Mouse (Mus musculus) limb, embryonic 13.5 days (tissue): ENCODE measurements around the gene Slc29a1. TPM values are rescaled to one million over a fixed set of nuclear protein-coding genes. Genes with fewer than 3 reads are reported as not detected.
"Not testable (repeated sequence)": the region's sequence is repeated elsewhere in the genome, so short reads cannot be mapped to it uniquely, and the experiment has no call there.

Source experiments
- ATAC-seq: fragments of 200-750 bp; cut with Nextera tagmentation; 2 replicates; pipeline ENCODE4 v1.8.0; 2017; ENCODE audit warnings: low read depth, moderate number of reproducible peaks, moderate TSS enrichment; ENCODE audit not compliant: low FRiP score
- H3K27ac ChIP-seq: fragments of 300-500 bp; sonication (generic); 2 replicates; pipeline ENCODE4 v1.5.1; 2015; ENCODE audit warnings: inconsistent platforms, mild to moderate bottlenecking, moderate library complexity
- H3K27me3 ChIP-seq: fragments of 300-500 bp; sonication (generic); 2 replicates; pipeline ENCODE4 v1.6.1; 2015; ENCODE audit warnings: mild to moderate bottlenecking, inconsistent platforms
- H3K36me3 ChIP-seq: fragments of 300-500 bp; sonication (generic); 2 replicates; pipeline ENCODE4 v1.6.1; 2015; ENCODE audit warnings: inconsistent platforms, mild to moderate bottlenecking, moderate library complexity
- H3K4me1 ChIP-seq: fragments of 300-500 bp; sonication (generic); 2 replicates; pipeline ENCODE4 v1.6.1; 2015; ENCODE audit warnings: inconsistent platforms
- H3K4me2 ChIP-seq: fragments of 300-500 bp; sonication (generic); replicated peaks from 2 replicates; pipeline ENCODE4 v1.6.1; 2015; ENCODE audit warnings: inconsistent platforms, mild to moderate bottlenecking, moderate library complexity
- H3K4me3 ChIP-seq: fragments of 300-500 bp; sonication (generic); 2 replicates; pipeline ENCODE4 v1.5.1; 2015; ENCODE audit warnings: moderate library complexity, mild to moderate bottlenecking, inconsistent platforms
- H3K9ac ChIP-seq: fragments of 300-500 bp; sonication (generic); 2 replicates; pipeline ENCODE4 v1.6.1; 2015; ENCODE audit warnings: mild to moderate bottlenecking, inconsistent platforms
- H3K9me3 ChIP-seq: fragments of 300-500 bp; sonication (generic); 2 replicates; pipeline ENCODE4 v1.6.1; 2016; ENCODE audit warnings: inconsistent platforms
- WGBS: fragments of 180-500 bp; shearing (Covaris S2); methylation state at CpG from one replicate; pipeline ENCODE4 v1.1.7; 2015; 5-methylcytosine and 5-hydroxymethylcytosine counted together
- polyA plus RNA-seq: library from polyadenylated mRNA; unstranded; fragments of >200 nt; fragmentation: Nextera tagmentation; extraction: Ambion mirVana; gene quantifications from 2 replicates; pipeline ENCODE4 v1.2.1, GENCODE M21; 2015

The Slc29a1 gene
- polyA plus RNA-seq, 1 experiment from 2014 or later = 83.4 TPM

DNA sequence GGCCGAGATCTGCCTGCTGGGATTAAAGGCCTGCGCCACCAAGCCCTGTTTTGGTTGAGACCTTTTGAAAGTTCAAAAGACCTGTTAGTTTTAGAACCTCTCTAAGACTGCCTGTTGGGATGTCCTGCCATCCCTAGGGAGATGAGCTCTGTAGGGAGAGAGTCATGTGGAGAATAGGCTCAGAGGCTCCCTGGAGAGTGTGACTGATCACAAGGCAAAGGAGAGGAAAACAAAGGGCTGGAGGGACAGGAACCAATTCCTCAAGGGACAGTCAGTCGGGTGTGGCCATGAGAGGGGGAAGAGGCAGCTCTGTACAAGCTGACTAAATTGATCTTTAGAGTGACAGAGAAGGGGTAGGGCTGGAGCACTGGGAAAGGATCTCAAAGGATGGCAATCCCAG is 28.8 kb upstream of the Slc29a1 start:
- Histone ChIP-seq H3K4me1 (peaks cover 5% of the 10 kb centered on the region; the same call in 1 of the 2 replicates), H3K4me2 (no peak overlapping the region), H3K9ac (no peak overlapping the region), H3K27ac (no peak overlapping the region), H3K9me3 (no peaks in the 10 kb centered on the region), H3K4me3 (no peak overlapping the region), H3K27me3 (peaks cover 5% of the 10 kb centered on the region; the same call in 1 of the 2 replicates), H3K36me3 (no peaks in the 10 kb centered on the region)
- WGBS = 42% methylated on average over 3 of the region's 3 CpGs
- no peak for ATAC-seq

DNA sequence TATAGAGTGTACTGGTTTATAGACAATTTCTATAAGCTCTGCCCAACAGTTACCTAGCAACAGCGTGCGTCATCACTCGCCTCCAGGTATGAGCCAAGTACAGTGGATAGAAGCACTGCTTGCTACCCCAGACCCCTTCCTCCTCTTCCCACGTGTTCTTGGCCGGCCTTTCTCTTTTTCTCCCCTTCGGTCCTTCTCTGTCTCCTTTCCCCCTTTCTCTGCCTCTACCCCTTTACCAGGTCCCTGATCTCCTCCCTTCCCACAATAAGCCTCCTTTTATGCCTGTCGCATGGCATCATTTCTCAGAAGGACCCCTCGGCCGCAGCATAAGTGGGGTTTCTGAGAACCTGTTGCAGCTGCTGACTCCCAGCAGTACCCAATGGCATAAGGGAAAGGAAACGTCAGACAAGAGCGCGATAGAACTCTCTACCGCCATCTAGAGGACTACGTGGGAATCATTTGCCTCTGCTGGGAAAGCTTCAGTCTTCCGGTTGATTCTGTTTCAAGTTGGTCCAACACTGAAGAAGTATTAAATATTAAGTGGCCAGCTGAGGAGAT is 27.2 kb upstream of the Slc29a1 start:
- no peak overlapping the region for H3K4me3 ChIP-seq
- WGBS = 27% methylated on average over 15 of the region's 15 CpGs
- no peak overlapping the region for H3K9ac ChIP-seq
- peak overlapping the region; percentile 41 for H3K4me2 ChIP-seq
- no peaks in the 10 kb centered on the region for H3K36me3 ChIP-seq
- no peak; the same call in 1 of the 2 replicates for ATAC-seq
- H3K4me1 ChIP-seq = peaks cover 5% of the 10 kb centered on the region; the same call in 1 of the 2 replicates
- peaks cover 5% of the 10 kb centered on the region; the same call in 1 of the 2 replicates for H3K27me3 ChIP-seq
- no peaks in the 10 kb centered on the region for H3K9me3 ChIP-seq
- no peak overlapping the region for H3K27ac ChIP-seq

DNA sequence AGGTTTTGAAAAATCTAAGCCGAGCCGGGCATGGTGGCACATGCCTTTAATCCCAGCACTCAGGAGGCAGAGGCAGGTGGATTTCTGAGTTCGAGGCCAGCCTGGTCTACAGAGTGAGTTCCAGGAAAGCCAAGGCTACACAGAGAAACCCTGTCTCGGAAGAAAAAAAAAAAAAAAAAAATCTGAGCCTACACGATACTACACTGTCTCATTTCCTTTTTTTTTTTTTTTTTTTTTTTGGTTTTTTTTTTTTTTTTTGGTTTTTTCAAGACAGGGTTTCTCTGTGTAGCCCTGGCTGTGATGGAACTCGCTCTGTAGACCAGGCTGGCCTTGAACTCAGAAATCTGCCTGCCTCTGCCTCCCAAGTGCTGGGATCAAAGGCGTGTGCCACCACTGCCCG is 24.0 kb upstream of the Slc29a1 start:
- not testable (repeated sequence) for H3K27ac ChIP-seq, H3K27me3 ChIP-seq, H3K4me2 ChIP-seq, H3K36me3 ChIP-seq, H3K9ac ChIP-seq, H3K9me3 ChIP-seq, H3K4me3 ChIP-seq, ATAC-seq
- 90% methylated on average over 8 of the region's 8 CpGs for WGBS
- H3K4me1 ChIP-seq = peaks cover 12% of the 10 kb centered on the region

DNA sequence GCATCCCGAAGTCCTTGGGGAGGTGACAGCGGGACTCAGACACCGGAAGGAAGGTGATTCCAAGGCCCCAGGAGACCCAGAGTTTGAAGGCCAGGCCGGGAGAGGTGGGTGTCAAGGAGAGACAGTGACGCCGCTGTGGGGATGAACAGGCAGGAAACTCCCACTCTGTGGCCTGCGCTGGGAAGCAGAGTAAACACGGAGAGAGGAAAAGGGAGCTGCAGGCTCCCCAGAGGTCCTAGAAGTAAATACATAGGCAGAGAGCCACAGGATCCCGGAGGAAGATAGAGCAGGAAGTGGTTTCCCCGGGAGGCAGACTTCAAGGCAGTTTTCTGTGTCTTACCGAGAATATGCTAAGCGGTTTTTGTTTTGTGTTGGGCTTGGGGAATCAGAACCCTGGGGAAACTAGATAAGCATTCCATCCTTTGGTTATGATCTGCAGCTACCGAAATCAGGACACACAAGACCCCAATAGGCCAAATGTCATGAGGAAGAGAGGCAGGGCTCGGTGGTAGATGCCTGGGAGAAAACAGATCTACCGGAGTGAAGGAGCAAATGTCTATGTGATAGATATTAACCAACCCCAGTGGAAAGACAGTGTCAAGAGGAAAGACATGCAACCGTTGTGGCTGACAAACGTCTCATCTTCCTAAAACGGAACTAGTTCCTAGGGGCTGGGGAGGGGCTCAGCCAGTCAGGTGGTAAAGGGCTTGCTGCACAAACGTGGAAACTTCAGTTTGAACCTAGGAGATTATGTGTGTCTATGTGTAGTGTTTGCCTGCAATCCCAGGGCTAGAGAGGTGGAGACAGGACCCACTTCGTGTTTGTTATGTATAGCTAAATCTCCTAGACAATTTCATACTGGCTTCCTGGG is 20.2 kb upstream of the Slc29a1 start:
- Histone ChIP-seq H3K9ac (peak overlapping the region; percentile 61), H3K27me3 (no peaks in the 10 kb centered on the region), H3K4me2 (peak overlapping the region; percentile 54), H3K9me3 (no peaks in the 10 kb centered on the region), H3K27ac (peak overlapping the region; percentile 28; the same call in 1 of the 2 replicates), H3K4me1 (peaks cover 12% of the 10 kb centered on the region), H3K36me3 (no peaks in the 10 kb centered on the region), H3K4me3 (peak overlapping the region; percentile 26)
- ATAC-seq = no peak
- 25% methylated on average over 20 of the region's 20 CpGs for whole genome bisulfite sequencing

DNA sequence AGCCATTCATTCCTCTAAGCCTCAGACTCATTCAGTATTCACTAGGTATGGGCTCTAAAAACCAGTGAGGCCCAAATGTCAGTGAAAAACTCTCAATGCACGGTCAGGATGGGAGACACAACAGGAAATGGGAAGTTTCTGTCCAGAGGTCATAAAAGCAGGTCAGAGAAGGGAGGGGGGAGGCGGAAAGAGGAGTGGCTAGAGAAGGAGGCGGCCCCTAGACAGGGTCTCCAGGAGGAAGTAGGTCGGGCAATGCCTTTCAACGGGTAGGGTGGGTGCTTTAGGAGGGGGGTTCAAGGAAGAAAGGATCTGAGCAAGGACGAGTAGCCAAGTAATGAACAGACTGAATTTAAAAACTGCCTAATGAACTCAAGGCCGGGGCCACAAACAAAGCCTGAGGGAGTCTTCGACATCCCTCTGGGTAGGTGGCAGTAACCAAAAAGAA is 19.6 kb upstream of the Slc29a1 start:
- Histone ChIP-seq H3K27ac (peak overlapping the region; percentile 28; the same call in 1 of the 2 replicates), H3K9ac (peak overlapping the region; percentile 61; the same call in 1 of the 2 replicates), H3K4me1 (peaks cover 12% of the 10 kb centered on the region), H3K9me3 (no peaks in the 10 kb centered on the region), H3K4me3 (peak overlapping the region; percentile 26), H3K27me3 (no peaks in the 10 kb centered on the region), H3K4me2 (peak overlapping the region; percentile 54), H3K36me3 (no peaks in the 10 kb centered on the region)
- ATAC-seq = 0 out of 2 replicates have a peak, but pooled peaks have one; percentile 26
- WGBS = 12% methylated on average over 8 of the region's 8 CpGs

DNA sequence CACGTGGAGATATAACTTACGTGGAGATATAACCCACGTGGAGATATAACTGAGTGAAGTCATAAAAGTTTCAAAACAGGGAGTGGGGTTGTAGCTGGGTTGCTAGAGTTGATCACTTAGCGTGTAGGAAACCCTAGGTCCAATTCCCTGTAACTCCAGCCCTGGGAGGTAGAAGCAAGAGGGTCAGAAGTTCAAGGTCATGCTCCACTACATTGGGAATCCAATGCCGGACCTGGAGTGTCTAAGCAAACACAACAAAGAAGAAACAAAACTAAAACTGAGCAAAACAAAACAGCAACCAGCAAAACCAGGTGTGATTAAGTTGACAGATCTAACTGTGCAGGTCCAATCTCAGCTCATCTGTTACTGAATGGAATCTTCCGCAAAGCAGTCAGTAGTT is 18.2 kb upstream of the Slc29a1 start:
- no peak for ATAC-seq
- Histone ChIP-seq H3K9me3 (no peaks in the 10 kb centered on the region), H3K4me3 (no peak overlapping the region), H3K4me1 (peaks cover 12% of the 10 kb centered on the region), H3K9ac (no peak overlapping the region), H3K27ac (no peak overlapping the region), H3K27me3 (no peaks in the 10 kb centered on the region), H3K4me2 (no peak overlapping the region), H3K36me3 (no peaks in the 10 kb centered on the region)
- 89% methylated on average over 6 of the region's 6 CpGs for WGBS

DNA sequence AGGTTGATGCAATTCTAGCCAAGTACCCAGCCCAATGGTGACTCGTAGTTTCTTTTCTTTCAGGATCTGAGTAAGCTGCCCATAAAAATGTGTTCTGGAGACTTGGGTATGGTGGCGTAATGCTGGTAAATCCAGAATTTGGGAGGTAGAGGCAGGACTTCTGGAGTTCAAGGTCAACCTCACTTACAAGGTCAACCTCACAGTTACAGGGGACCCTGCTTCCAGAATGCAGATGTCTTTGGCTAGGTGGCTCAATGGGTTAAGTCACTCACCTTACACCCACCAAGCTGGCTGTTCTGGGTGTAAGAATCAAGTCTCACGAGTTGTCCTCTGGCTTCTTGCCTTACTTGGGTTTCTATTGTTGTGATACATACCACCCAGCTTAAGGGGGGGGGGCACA is 17.3 kb upstream of the Slc29a1 start:
- Histone ChIP-seq H3K27ac (no peak overlapping the region), H3K27me3 (no peaks in the 10 kb centered on the region), H3K4me3 (no peak overlapping the region), H3K4me2 (no peak overlapping the region), H3K9me3 (no peaks in the 10 kb centered on the region), H3K9ac (no peak overlapping the region), H3K36me3 (no peaks in the 10 kb centered on the region), H3K4me1 (peaks cover 12% of the 10 kb centered on the region)
- WGBS = 74% methylated on average over 3 of the region's 3 CpGs
- no peak for ATAC-seq

DNA sequence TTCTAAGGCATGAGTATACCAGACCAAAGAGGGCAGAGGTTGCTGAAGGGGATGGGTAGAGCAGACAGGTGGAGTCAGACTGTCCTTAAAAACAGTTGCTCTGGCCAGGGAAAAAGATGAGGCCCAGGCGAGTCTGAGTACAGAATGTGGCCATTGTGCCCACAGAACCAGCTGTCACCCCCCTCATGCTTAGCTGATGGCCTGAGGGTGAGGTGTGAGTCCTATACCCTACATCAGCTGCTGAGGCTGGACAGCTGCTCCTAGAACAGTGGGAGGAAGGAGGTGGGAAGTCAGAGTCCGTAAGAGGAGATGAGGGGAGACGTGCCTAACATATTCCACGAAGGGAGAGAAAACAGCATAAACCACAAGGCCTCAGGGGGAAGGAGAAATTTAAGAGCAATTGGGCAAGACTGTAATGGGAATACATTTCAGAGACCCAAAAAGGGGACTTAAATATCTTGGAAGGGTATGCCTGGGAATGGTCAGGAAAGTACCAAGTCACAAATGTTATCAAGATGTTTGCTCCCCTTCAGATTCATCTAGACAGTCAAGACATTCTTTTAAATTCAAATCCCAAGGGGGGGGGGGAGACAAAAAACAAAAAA is 16.7 kb upstream of the Slc29a1 start:
- Histone ChIP-seq H3K9me3 (no peaks in the 10 kb centered on the region), H3K27me3 (no peaks in the 10 kb centered on the region), H3K4me1 (peaks cover 12% of the 10 kb centered on the region), H3K36me3 (no peaks in the 10 kb centered on the region), H3K9ac (no peak overlapping the region), H3K4me3 (no peak overlapping the region), H3K4me2 (no peak overlapping the region), H3K27ac (no peak overlapping the region; the same call in 1 of the 2 replicates)
- no peak for ATAC-seq
- 41% methylated on average over 4 of the region's 4 CpGs for WGBS

DNA sequence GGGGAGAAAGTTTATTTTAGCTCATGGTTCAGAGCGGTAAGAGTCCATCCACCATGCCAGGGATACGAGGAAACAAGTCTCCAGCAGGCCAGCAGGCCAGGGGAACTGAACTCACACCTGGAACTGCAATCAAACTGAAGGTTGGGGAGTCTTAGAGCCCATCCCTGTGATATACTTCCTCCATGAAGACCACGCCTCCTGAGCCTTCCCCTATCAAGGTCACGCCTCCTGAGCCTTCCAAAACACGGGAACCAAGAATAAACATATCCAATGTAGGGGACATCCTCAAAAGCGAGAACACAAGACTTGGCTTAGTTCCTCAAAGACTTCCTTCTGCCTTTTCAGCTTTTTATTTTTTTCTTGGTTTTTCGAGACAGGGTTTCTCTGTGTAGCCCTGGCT is 13.5 kb upstream of the Slc29a1 start:
- Histone ChIP-seq H3K36me3 (no peaks in the 10 kb centered on the region), H3K4me2 (no peak overlapping the region), H3K4me3 (no peak overlapping the region), H3K27ac (no peak overlapping the region), H3K9me3 (no peaks in the 10 kb centered on the region), H3K27me3 (no peaks in the 10 kb centered on the region), H3K4me1 (no peaks in the 10 kb centered on the region), H3K9ac (no peak overlapping the region)
- ATAC-seq = no peak
- 84% methylated on average over 7 of the region's 7 CpGs for WGBS

DNA sequence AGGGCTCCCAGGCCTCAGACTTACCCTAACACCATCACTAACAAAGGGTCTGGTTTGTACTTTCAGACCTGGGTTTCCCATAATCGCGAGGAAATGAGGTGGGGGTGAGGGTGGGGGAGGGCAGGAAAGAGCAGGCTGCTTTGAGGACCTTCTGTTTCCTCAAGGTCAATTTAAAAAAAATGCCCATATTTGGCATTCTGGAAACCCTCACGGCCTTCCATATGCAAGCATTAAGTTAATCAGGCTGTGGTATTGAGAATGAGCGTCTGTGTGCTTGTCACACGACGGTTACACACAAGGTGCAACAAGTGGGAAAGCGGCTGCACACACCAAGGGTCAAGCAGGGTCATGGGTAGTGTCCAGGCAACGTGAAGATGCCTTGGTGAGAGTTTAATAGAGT is 12.6 kb upstream of the Slc29a1 start:
- H3K4me1 ChIP-seq = no peaks in the 10 kb centered on the region
- 70% methylated on average over 8 of the region's 8 CpGs for WGBS
- H3K27ac ChIP-seq = no peak overlapping the region
- no peaks in the 10 kb centered on the region for H3K27me3 ChIP-seq
- H3K9ac ChIP-seq = no peak overlapping the region
- H3K36me3 ChIP-seq = no peaks in the 10 kb centered on the region
- no peaks in the 10 kb centered on the region for H3K9me3 ChIP-seq
- H3K4me3 ChIP-seq = no peak overlapping the region
- ATAC-seq = no peak
- no peak overlapping the region for H3K4me2 ChIP-seq

DNA sequence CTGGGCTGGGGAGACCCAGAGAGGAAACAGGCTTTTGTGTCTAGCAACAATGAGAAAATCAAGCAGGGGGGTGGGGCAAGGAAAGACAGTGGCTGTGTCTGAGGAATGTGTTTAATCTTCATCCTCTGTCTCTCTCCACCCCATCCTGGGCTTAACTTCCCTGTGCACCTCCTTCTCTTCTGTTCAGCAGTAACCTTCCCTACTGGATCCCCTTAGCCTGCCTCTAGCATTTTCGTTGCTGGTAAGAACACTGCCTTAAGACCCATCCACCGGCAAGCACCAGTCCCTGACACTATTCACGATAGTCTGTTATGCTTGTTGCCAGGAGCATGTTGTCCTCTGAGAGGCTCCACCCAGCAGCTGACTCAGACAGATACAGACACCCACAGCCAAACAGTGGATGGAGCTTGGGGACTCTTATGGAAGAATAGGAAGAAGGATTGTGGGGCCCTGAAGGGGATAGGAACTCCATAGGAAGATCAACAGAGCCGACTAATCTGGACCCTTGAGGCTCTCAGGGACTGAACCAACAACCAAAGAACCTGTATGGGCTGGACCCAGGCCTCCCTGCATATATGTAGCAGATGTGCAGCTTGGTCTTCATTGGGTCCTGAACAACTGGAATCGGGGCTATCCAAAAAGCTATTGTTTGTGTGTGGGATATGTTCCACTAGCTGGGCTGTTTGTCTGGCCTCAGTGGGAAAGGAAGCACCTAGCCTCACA is 10.9 kb upstream of the Slc29a1 start:
- H3K36me3 ChIP-seq = no peaks in the 10 kb centered on the region
- no peak for ATAC-seq
- H3K9me3 ChIP-seq = no peaks in the 10 kb centered on the region
- H3K4me1 ChIP-seq = no peaks in the 10 kb centered on the region
- no peaks in the 10 kb centered on the region for H3K27me3 ChIP-seq
- H3K4me3 ChIP-seq = no peak overlapping the region
- no peak overlapping the region for H3K27ac ChIP-seq
- H3K4me2 ChIP-seq = no peak overlapping the region
- H3K9ac ChIP-seq = no peak overlapping the region
- WGBS = 42% methylated on average over 5 of the region's 5 CpGs

DNA sequence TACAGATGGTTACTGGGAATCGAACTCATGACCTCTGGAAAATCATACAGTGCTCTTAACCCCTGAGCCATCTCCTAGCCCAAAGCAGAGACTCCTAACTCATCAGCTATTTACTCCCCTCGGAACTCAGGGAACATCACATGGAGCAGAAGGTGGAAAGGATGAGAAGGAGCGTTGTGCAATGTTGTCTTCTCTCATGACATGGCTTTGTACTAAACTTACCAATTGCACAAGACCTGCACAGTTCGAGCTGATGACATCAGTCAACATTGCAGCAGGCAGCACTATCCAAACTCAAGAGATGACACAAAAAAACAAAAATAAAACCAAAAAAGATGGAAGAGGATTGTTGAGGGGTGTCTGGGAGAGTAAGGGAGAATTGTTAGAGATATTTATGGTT is 9.0 kb upstream of the Slc29a1 start:
- Histone ChIP-seq H3K27me3 (no peaks in the 10 kb centered on the region), H3K36me3 (no peaks in the 10 kb centered on the region), H3K9me3 (no peaks in the 10 kb centered on the region), H3K9ac (no peak overlapping the region), H3K27ac (no peak overlapping the region), H3K4me3 (no peak overlapping the region), H3K4me2 (no peak overlapping the region), H3K4me1 (no peaks in the 10 kb centered on the region)
- 92% methylated on average over 4 of the region's 4 CpGs for WGBS
- no peak for ATAC-seq
